Mouse (Mus musculus) kidney, postnatal 4 days (tissue): Measurements from ENCODE around the gene Dydc1.
"Not testable (repeated sequence)": the region's sequence is repeated elsewhere in the genome, so short reads cannot be mapped to it uniquely, and the experiment has no call there.

Source experiments
- DNase-seq, 2 experiments: peaks; one replicate each; pipeline ENCODE4 v3.0.0; 2021; ENCODE audit warnings: mixed read lengths in 2 of 2

Dydc1 gene

GRCm38 (mm10) chr14:41072229-41072943 is at the start of gene Dydc1:
Dydc1 (plus strand) TSS chr14:41072911.
- peak; percentile 80 to 86 for DNase-seq

- no peak for DNase-seq
Measured at GRCm38 (mm10) chr14:41025087-41025486, 47.6 kb upstream of the Dydc1 start.

GRCm38 (mm10) chr14:41025594-41026284 is 47.0 kb upstream of the Dydc1 start:
- DNase-seq: no peak

- DNase-seq: no peak
Measured at GRCm38 (mm10) chr14:41029303-41029702, 43.4 kb upstream of the Dydc1 start.

- no peak for DNase-seq
Measured at GRCm38 (mm10) chr14:41030989-41031513, 41.7 kb upstream of the Dydc1 start.

- DNase-seq: peak; percentile 91 to 93
Measured at GRCm38 (mm10) chr14:41033135-41034110, 39.3 kb upstream of the Dydc1 start.

GRCm38 (mm10) chr14:41035146-41035798 is 37.4 kb upstream of the Dydc1 start:
- peak; percentile 78 to 80 for DNase-seq

- no peak for DNase-seq
Measured at GRCm38 (mm10) chr14:41047402-41047801, 25.3 kb upstream of the Dydc1 start.

GRCm38 (mm10) chr14:41050471-41050870 is 22.2 kb upstream of the Dydc1 start:
- DNase-seq: no peak

GRCm38 (mm10) chr14:41052481-41052880 is 20.2 kb upstream of the Dydc1 start:
- peak; percentile 39 to 48 for DNase-seq

GRCm38 (mm10) chr14:41053190-41053589 is 19.5 kb upstream of the Dydc1 start:
- not testable (repeated sequence) for DNase-seq

GRCm38 (mm10) chr14:41065168-41065567 is 7.5 kb upstream of the Dydc1 start:
- no peak for DNase-seq

GRCm38 (mm10) chr14:41066416-41066815 is 6.3 kb upstream of the Dydc1 start:
- no peak for DNase-seq

GRCm38 (mm10) chr14:41069108-41069507 is 3.6 kb upstream of the Dydc1 start, which contains the start of gene Dydc2:
Dydc2 (minus strand) TSS chr14:41069208.
- DNase-seq: no peak

GRCm38 (mm10) chr14:41070343-41070742 is 2.4 kb upstream of the Dydc1 start:
- DNase-seq: no peak

GRCm38 (mm10) chr14:41072944-41073275 is 199 bp downstream of the Dydc1 start:
- no peak for DNase-seq

GRCm38 (mm10) chr14:41082408-41082807 is 9.7 kb downstream of the Dydc1 start:
- DNase-seq: no peak

- peak; percentile 40 to 48 for DNase-seq
Measured at GRCm38 (mm10) chr14:41087509-41087908, 14.8 kb downstream of the Dydc1 start.

- peak; percentile 33 to 38 for DNase-seq
Measured at GRCm38 (mm10) chr14:41090777-41091176, 18.1 kb downstream of the Dydc1 start.

- DNase-seq: no peak
Measured at GRCm38 (mm10) chr14:41094114-41094513, 21.4 kb downstream of the Dydc1 start.

GRCm38 (mm10) chr14:41096296-41096860 is 23.7 kb downstream of the Dydc1 start:
- no peak for DNase-seq

- no peak for DNase-seq
Measured at GRCm38 (mm10) chr14:41098726-41099125, 26.0 kb downstream of the Dydc1 start.
